Mouse (Mus musculus): ENCODE results near the gene Olfr63. TPM values are rescaled to one million over a fixed set of nuclear protein-coding genes. Genes with fewer than 3 reads are reported as not detected.

Olfr63 gene
- under 1 TPM in 1 of 2 experiments, not detected in 1; 0.11 TPM for total RNA-seq (2023)

GRCm38 (mm10) chr17:33264376-33264775 lies at the start of gene Olfr63:
Olfr63 (plus strand) TSS chr17:33264676.

GRCm38 (mm10) chr17:33221590-33221989 lies 42.9 kb upstream of the Olfr63 start, which contains the start of gene Olfr1564:
Olfr1564 (minus strand) TSS chr17:33221690.

GRCm38 (mm10) chr17:33254530-33255318 lies 9.8 kb upstream of the Olfr63 start, which contains the start of gene Zfp955a:
Zfp955a (minus strand) TSS chr17:33255145.

GRCm38 (mm10) chr17:33289039-33289875 lies 24.8 kb downstream of the Olfr63 start, which contains the start of gene Zfp955b:
Zfp955b (plus strand) TSS chr17:33289544.

Other genes starting within 250 kb of the Olfr63 start
- 1 to 10 TPM; 1.0 to 2.4 TPM for gene Zfp763, start 231.3 kb upstream of the Olfr63 start, total RNA-seq (2023)
- gene 4921501E09Rik, start 196.6 kb upstream of the Olfr63 start, total RNA-seq (2023) = not detected
- 1 to 10 TPM; 1.8 to 2.7 TPM for gene Zfp563, start 175.4 kb upstream of the Olfr63 start, total RNA-seq (2023)
- not detected for gene Morc2b, start 125.0 kb upstream of the Olfr63 start, total RNA-seq (2023)
- gene Olfr55, start 96.2 kb upstream of the Olfr63 start, total RNA-seq (2023) = not detected
- gene Olfr239, start 73.4 kb upstream of the Olfr63 start, total RNA-seq (2023) = not detected
- gene Olfr1564, start 43.0 kb upstream of the Olfr63 start, total RNA-seq (2023) = not detected
- 1 to 10 TPM; 2.4 to 2.9 TPM for gene Zfp955a, start 9.5 kb upstream of the Olfr63 start, total RNA-seq (2023)
- gene Zfp955b, start 24.9 kb downstream of the Olfr63 start, total RNA-seq (2023) = 1 to 10 TPM; 2.5 to 2.6 TPM
- 1 to 10 TPM; 4.1 to 6.0 TPM for gene Zfp81, start 94.2 kb downstream of the Olfr63 start, total RNA-seq (2023)
- 1 to 10 TPM; 6.0 to 8.0 TPM for gene Zfp101, start 130.0 kb downstream of the Olfr63 start, total RNA-seq (2023)
- gene Actl9, start 168.2 kb downstream of the Olfr63 start, total RNA-seq (2023) = not detected